Comparison of ENCODE assay signal across 10 mouse cellular contexts in genomic region chr5:100074571-100074970, GRCm38 (mm10). TPM values are rescaled to one million over a fixed set of nuclear protein-coding genes. Genes with fewer than 3 reads are reported as not detected.
DNase-seq lines count a peak whose midpoint lies in the region; TF ChIP-seq lines count a peak whose summit lies in the region.
"Had no signal": no experiment of that assay in that cellular context is flagged by ENCODE, and none has a peak within 500 bp of the region (broad histone marks: within the 10 kb centered on the region; RNA-seq: fewer than 3 reads in every experiment).

No protein-coding gene starts in this region.

- H3K27ac ChIP-seq in heart, adult 2 months, result no peak overlapping the region
- H3K27ac ChIP-seq: hindbrain, embryonic 15.5 days had no signal

- 62% methylated on average over 4 of the region's 4 CpGs for WGBS in heart, adult 2 months

- no peak overlapping the region for H3K9ac ChIP-seq in heart, adult 2 months (ENCODE audit: low read depth, low read length)
- H3K9ac ChIP-seq: hindbrain, embryonic 15.5 days had no signal

- intact Hi-C loops in heart, adult 2 months (cut with DNase I), result loop anchor here (1.0 to 5.0 kb wide), 2 partner anchors 83 to 167 kb away; partner anchors contain the start of gene Tmem150c
- intact Hi-C loops in heart, postnatal 36 days (cut with DNase I), result loop anchor here (5.0 kb wide), 1 partner anchor 93 kb away; no protein-coding TSS in a partner anchor

- H3K36me3 ChIP-seq in heart, adult 2 months (ENCODE audit: control insufficient read depth, insufficient read depth, low read length), result no peaks in the 10 kb centered on the region

- TF ChIP-seq EP300 in heart, adult 2 months (IDR thresholded peaks at IDR 0.05; ENCODE audit: insufficient read depth, low read depth, low read length), result no peak

- DNase-seq in heart, adult 2 months, result no peak
- DNase-seq in heart, postnatal 36 days, result no peak
- DNase-seq in lung, postnatal 10 days, result peak; percentile 24
- no peak for DNase-seq in lung, adult 18-20 months
- peak; percentile 60 for DNase-seq in ES-CJ7 (ENCODE audit: low read depth, low spot score)
- DNase-seq in cerebellum, postnatal 14 days, result peak; percentile 66 to 69
- DNase-seq in spleen, postnatal 36 days (ENCODE audit: low spot score in 2 of 2), result no peak
- DNase-seq: heart, adult 11 months had no signal

- no peaks in the 10 kb centered on the region for H3K79me2 ChIP-seq in heart, adult 2 months (replicated peaks; ENCODE audit: control insufficient read depth, insufficient read depth, low read length)

- TF ChIP-seq POLR2A in heart, adult 2 months (IDR thresholded peaks at IDR 0.05; ENCODE audit: insufficient read depth, low read depth, low read length), result no peak

- no peak overlapping the region for H3K4me3 ChIP-seq in heart, adult 2 months
- H3K4me3 ChIP-seq: erythroblast, embryonic 14.5 days; hindbrain, embryonic 15.5 days had no signal

- peak; percentile 59 for TF ChIP-seq CTCF in heart, adult 2 months (IDR thresholded peaks at IDR 0.05)

- H3K4me1 ChIP-seq in heart, adult 2 months (ENCODE audit: control insufficient read depth, insufficient read depth, low read length), result no peaks in the 10 kb centered on the region

- H3K27me3 ChIP-seq in heart, adult 2 months (ENCODE audit: control insufficient read depth, insufficient read depth, low read length), result no peaks in the 10 kb centered on the region
- H3K27me3 ChIP-seq: hindbrain, embryonic 15.5 days had no signal

RNA-seq across cellular contexts. Expression of gene Enoph1, which starts 34.8 kb away (rescaled TPM):
- 1 to 10 TPM; 8.4 to 8.8 TPM for total RNA-seq in heart, adult 2 months (2021)
- 12.6 and 13.3 TPM in 2 replicates for polyA plus RNA-seq in heart, adult 2 months (2012; rRNA removed)
- total RNA-seq in heart, postnatal 36 days (2021), result 1 to 10 TPM; 6.5 to 8.6 TPM

RNA-seq across cellular contexts. Expression of gene Hnrnpdl, which starts 35.1 kb away (rescaled TPM):
- total RNA-seq in heart, adult 2 months (2021), result 10 to 100 TPM; 57.1 to 57.3 TPM
- polyA plus RNA-seq in heart, adult 2 months (2012; rRNA removed), result 44.1 and 69.7 TPM in 2 replicates
- total RNA-seq in heart, postnatal 36 days (2021), result 10 to 100 TPM; 60.2 to 70.6 TPM

Comparison
In these comparisons a context has a peak if more than half of its experiments do, and no peak if none do; other contexts are left out.
1. DNase-seq: peak in lung, postnatal 10 days (single experiment), ES-CJ7 (single experiment) and cerebellum, postnatal 14 days (2 of 2); none in heart, adult 2 months (0 of 2), heart, postnatal 36 days (0 of 2), lung, adult 18-20 months (0 of 2) and spleen, postnatal 36 days (0 of 2).